Mouse (Mus musculus) midbrain, postnatal 0 days (tissue): Measurements from ENCODE around the gene Exoc2. TPM values are rescaled to one million over a fixed set of nuclear protein-coding genes. Genes with fewer than 3 reads are reported as not detected.
A peak's percentile ranks its signal among the peaks of the same experiment; 100 is the strongest.

ENCODE experiments used
- ATAC-seq: fragments of 200-750 bp; cut with Nextera tagmentation; 2 replicates; pipeline ENCODE4 v1.8.0; 2017; ENCODE audit warnings: moderate number of reproducible peaks, mild to moderate bottlenecking, moderate TSS enrichment, moderate library complexity; ENCODE audit not compliant: low FRiP score
- DNase-seq: peaks from one replicate; pipeline ENCODE4 v3.0.0-alpha.2; 2015; ENCODE audit warnings: low spot score
- H3K27ac ChIP-seq: fragments of 300-500 bp; sonication (generic); 2 replicates; pipeline ENCODE4 v1.5.1; 2014; ENCODE audit warnings: low read depth, mild to moderate bottlenecking, low read length, mixed read lengths
- H3K27me3 ChIP-seq: fragments of 300-500 bp; sonication (generic); 2 replicates; pipeline ENCODE4 v1.6.1; 2014; ENCODE audit warnings: low read length, control low read depth, mixed read lengths; ENCODE audit not compliant: insufficient read depth
- H3K36me3 ChIP-seq: fragments of 300-500 bp; sonication (generic); 2 replicates; pipeline ENCODE4 v1.6.1; 2014; ENCODE audit warnings: low read length, control low read depth, mixed read lengths; ENCODE audit not compliant: insufficient read depth
- H3K4me1 ChIP-seq: fragments of 300-500 bp; sonication (generic); 2 replicates; pipeline ENCODE4 v1.6.1; 2014; ENCODE audit warnings: mild to moderate bottlenecking, control low read depth, antibody characterized with exemption, low read length, mixed read lengths; ENCODE audit not compliant: insufficient read depth
- H3K4me2 ChIP-seq: fragments of 300-500 bp; sonication (generic); 2 replicates; pipeline ENCODE4 v1.6.1; 2014; ENCODE audit warnings: low read depth, mild to moderate bottlenecking, low read length, mixed read lengths; ENCODE audit not compliant: poor library complexity, severe bottlenecking
- H3K4me3 ChIP-seq: fragments of 300-500 bp; sonication (generic); 2 replicates; pipeline ENCODE4 v1.5.1; 2014; ENCODE audit warnings: low read depth, mild to moderate bottlenecking, low read length, moderate library complexity
- H3K9ac ChIP-seq: fragments of 300-500 bp; sonication (generic); replicated peaks from 2 replicates; pipeline ENCODE4 v1.6.1; 2014; ENCODE audit warnings: mild to moderate bottlenecking, low read length, moderate library complexity, mixed read lengths; ENCODE audit not compliant: poor library complexity, severe bottlenecking
- H3K9me3 ChIP-seq: fragments of 300-500 bp; sonication (generic); 2 replicates; pipeline ENCODE4 v1.6.1; 2016; ENCODE audit warnings: low read length, control low read depth
- CTCF ChIP-seq: IDR thresholded peaks from 2 replicates; pipeline ENCODE4 v1.5.1; 2016; ENCODE audit warnings: antibody characterized with exemption, mild to moderate bottlenecking
- WGBS: fragments of 180-500 bp; shearing (Covaris S2); extraction: QIAGEN DNeasy Blood & Tissue Kit; methylation state at CpG from one replicate; pipeline ENCODE4 v1.1.7; 2014; 5-methylcytosine and 5-hydroxymethylcytosine counted together
- polyA plus RNA-seq: library from polyadenylated mRNA; unstranded; fragments of >200 nt; fragmentation: Nextera tagmentation; extraction: Ambion mirVana; gene quantifications from 2 replicates; pipeline ENCODE4 v1.2.1, GENCODE M21; 2015
- total RNA-seq: library from RNA; depleted of rRNA; stranded (reverse); fragments of >200 nt; gene quantifications from 2 replicates; pipeline ENCODE4 v1.2.3, GENCODE M21; 2014

Exoc2 gene
- total and polyA plus RNA-seq, 2 experiments from 2014 or later: 40.0 to 57.5 TPM

- Histone ChIP-seq H3K9ac (no peak overlapping the region; the same call in 1 of the 2 replicates), H3K36me3 (no peaks in the 10 kb centered on the region), H3K4me3 (no peak overlapping the region), H3K27ac (no peak overlapping the region; the same call in 1 of the 2 replicates), H3K27me3 (no peaks in the 10 kb centered on the region), H3K9me3 (no peaks in the 10 kb centered on the region), H3K4me2 (peak overlapping the region; percentile 28), H3K4me1 (peaks cover 4% of the 10 kb centered on the region)
- WGBS: 9% methylated on average over 10 of the region's 10 CpGs
- DNase-seq (peak; percentile 28), ATAC-seq (peak; percentile 48; the same call in 1 of the 2 replicates)
- no peak for TF ChIP-seq CTCF
Observed at GRCm38 (mm10) chr13:30966507-30966911, 7.4 kb downstream of the Exoc2 start.

GRCm38 (mm10) chr13:30961932-30962331 is 12.0 kb downstream of the Exoc2 start:
- Histone ChIP-seq H3K36me3 (no peaks in the 10 kb centered on the region), H3K9ac (no peak overlapping the region), H3K4me3 (no peak overlapping the region), H3K4me1 (peaks cover 4% of the 10 kb centered on the region; the same call in 1 of the 2 replicates), H3K4me2 (no peak overlapping the region), H3K27me3 (no peaks in the 10 kb centered on the region), H3K9me3 (no peaks in the 10 kb centered on the region), H3K27ac (no peak overlapping the region)
- no peak for DNase-seq
- ATAC-seq: no peak
- TF ChIP-seq CTCF: no peak
- 60% methylated on average over 2 of the region's 2 CpGs for WGBS

DNA sequence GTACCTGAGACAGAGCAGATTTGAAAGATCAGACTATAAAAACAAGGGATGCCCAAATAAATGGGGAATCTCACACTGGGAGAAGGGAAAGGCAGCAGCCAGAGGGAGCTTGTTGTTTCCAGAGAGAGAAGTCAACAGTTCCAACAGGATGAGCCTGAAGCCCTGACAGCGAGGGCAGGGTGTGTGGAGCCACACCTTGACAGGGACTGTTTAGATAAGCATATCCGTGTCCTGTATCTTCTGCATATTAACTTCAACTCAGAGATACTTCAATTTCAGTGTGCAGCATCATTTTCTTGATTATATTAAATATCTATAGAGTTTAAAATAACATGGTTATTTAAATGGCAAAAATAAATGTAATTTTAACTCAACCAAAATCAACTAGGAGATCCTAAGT is 13.2 kb downstream of the Exoc2 start:
- 93% methylated on average over 2 of the region's 2 CpGs for WGBS
- Histone ChIP-seq H3K9me3 (no peaks in the 10 kb centered on the region), H3K36me3 (no peaks in the 10 kb centered on the region), H3K27me3 (no peaks in the 10 kb centered on the region), H3K4me2 (no peak overlapping the region), H3K4me3 (no peak overlapping the region), H3K9ac (no peak overlapping the region), H3K4me1 (no peaks in the 10 kb centered on the region), H3K27ac (no peak overlapping the region)
- DNase-seq (no peak), ATAC-seq (no peak)
- TF ChIP-seq CTCF: no peak

GRCm38 (mm10) chr13:30953580-30953979 is 20.3 kb downstream of the Exoc2 start:
- no peak overlapping the region for H3K9ac ChIP-seq
- no peak overlapping the region for H3K4me2 ChIP-seq
- no peak overlapping the region for H3K27ac ChIP-seq
- no peaks in the 10 kb centered on the region for H3K9me3 ChIP-seq
- ATAC-seq: no peak
- WGBS: 88% methylated on average over 1 of the region's 1 CpGs
- no peaks in the 10 kb centered on the region for H3K36me3 ChIP-seq
- TF ChIP-seq CTCF: no peak
- no peaks in the 10 kb centered on the region for H3K27me3 ChIP-seq
- DNase-seq: no peak
- no peak overlapping the region for H3K4me3 ChIP-seq
- H3K4me1 ChIP-seq: no peaks in the 10 kb centered on the region

DNA sequence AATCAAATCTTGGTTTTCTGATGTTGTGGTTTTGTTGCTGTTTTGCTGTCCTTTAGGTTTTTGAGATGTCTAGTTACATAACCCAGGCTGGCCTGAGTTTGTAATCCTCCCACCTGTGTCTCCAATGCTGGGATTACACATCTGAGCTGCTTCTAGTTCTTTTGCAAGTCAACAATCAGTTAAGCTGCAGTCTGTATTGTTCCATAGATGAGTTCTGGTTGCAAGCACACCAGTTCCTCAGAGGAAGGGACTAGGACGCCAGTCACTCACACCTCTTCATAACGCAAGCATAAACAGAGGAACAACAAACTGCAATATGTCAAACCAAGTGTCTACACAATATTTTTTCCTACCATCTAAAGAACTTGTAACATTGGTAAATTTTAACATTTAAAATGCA is 21.8 kb downstream of the Exoc2 start:
- no peak overlapping the region for H3K27ac ChIP-seq
- H3K27me3 ChIP-seq: no peaks in the 10 kb centered on the region
- no peaks in the 10 kb centered on the region for H3K9me3 ChIP-seq
- H3K4me2 ChIP-seq: no peak overlapping the region
- 96% methylated on average over 2 of the region's 2 CpGs for WGBS
- H3K4me1 ChIP-seq: no peaks in the 10 kb centered on the region
- no peak overlapping the region for H3K9ac ChIP-seq
- no peak overlapping the region for H3K4me3 ChIP-seq
- DNase-seq (no peak), ATAC-seq (no peak)
- H3K36me3 ChIP-seq: 0 out of 2 replicates have a peak, but pooled peaks cover 3% of the 10 kb centered on the region
- no peak for TF ChIP-seq CTCF

GRCm38 (mm10) chr13:30949181-30949580 is 24.7 kb downstream of the Exoc2 start:
- DNase-seq (no peak), ATAC-seq (no peak)
- 96% methylated on average over 9 of the region's 9 CpGs for WGBS
- Histone ChIP-seq H3K27me3 (no peaks in the 10 kb centered on the region), H3K9me3 (no peaks in the 10 kb centered on the region), H3K27ac (no peak overlapping the region), H3K4me1 (no peaks in the 10 kb centered on the region), H3K4me2 (no peak overlapping the region), H3K4me3 (no peak overlapping the region), H3K36me3 (0 out of 2 replicates have a peak, but pooled peaks cover 3% of the 10 kb centered on the region), H3K9ac (no peak overlapping the region)
- no peak for TF ChIP-seq CTCF
